Mouse (Mus musculus): ENCODE data around the gene Ralgapa2. TPM values are rescaled to one million over a fixed set of nuclear protein-coding genes. Genes with fewer than 3 reads are reported as not detected.
A peak's percentile ranks its signal among the peaks of the same experiment; 100 is the strongest.

Ralgapa2 gene
- polyA plus RNA-seq, 1 experiment from 2014 or later: 9.6 TPM

DNA sequence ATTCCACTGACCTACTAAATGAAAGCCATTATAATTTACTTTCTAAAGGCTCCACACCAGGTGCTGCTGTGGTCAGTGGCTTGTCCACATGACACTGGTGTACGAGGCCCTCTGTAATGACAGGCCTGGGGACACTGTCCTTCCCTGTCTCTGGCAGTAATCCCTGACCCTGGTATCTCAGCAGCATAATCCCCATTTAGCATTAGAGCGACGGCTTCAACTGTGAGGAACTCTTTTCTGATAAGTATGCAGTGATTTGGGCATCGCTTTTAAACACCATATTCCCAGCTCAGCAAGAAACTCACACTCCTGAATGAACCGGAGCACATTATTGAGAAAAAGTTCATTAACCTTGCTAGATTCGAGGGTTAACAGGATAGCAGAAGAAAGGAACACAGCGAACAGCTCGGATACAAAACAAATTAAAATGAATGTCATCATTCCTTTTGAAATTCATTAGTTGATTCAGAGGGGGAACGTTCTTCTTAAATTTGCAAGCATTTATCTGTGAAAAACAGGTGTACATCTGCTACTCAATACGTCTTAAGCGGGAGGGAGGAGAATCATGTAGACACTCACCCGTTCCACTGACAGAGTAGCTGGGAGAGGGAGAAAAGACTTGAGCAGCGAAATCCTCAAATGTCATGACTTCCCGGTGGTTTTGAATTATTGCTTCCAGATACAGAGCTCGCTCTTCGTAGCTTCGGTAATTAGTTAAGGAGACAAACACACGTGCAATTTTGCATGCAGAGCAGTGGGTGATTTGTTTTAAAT, 252.2 kb downstream of the Ralgapa2 start:
- no peak overlapping the region for H3K27ac ChIP-seq (ENCODE audit: low read length)
- no peaks in the 10 kb centered on the region for H3K4me1 ChIP-seq (ENCODE audit: control insufficient read depth, insufficient read depth, low read length)
- peak overlapping the region; percentile 40; the same call in 1 of the 2 replicates for H3K9ac ChIP-seq (ENCODE audit: low read length)
- no peak overlapping the region for H3K4me3 ChIP-seq (replicated peaks; ENCODE audit: low read length)
- no peaks in the 10 kb centered on the region for H3K36me3 ChIP-seq (ENCODE audit: control insufficient read depth, insufficient read depth, low read length)
- no peak overlapping the region for H3K4me2 ChIP-seq (ENCODE audit: low read depth, low read length)
- H3K9me3 ChIP-seq (replicated peaks; ENCODE audit: control insufficient read depth, low read length): no peaks in the 10 kb centered on the region
- 54% methylated on average over 18 of the region's 18 CpGs for WGBS
- no peaks in the 10 kb centered on the region for H3K27me3 ChIP-seq (ENCODE audit: control insufficient read depth, insufficient read depth, low read length)
- no peak for ATAC-seq (ENCODE audit: insufficient read depth, low FRiP score)

DNA sequence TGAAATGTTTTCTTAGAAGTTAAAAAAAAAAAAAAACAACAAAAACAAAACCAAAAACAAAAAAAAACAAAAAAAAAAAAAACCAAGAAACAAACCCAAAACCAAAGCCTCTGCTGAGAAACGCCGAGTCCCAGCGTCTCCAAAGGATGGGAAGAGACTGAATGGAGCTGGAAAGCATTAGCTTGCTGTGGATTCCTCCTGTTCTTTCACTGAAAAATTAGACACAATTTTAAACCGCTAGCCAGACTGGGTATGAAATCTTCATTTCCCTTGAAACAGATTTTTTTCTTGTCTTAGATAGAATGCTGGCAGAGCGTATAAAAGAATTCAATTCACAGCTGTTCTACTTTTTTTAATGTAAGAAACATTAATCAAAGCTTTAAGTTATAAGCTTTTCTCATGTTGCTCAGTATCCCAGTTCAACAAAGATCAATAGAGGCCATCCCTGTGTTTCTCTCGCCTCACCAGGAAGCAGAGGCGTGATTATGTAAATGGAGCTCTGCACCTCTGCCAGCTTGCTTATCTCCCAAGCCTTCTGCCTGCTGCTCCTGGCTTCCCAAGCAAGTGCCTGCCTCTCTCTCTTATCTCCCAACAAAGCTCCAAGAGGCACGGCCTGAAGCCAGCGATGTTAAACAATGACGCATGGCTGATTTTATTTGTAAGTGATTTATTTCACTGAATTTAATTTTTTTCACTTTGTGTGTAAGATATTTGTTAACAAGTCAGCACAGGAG, 253.2 kb downstream of the Ralgapa2 start:
- Histone ChIP-seq H3K4me1 (ENCODE audit: control insufficient read depth, insufficient read depth, low read length) (no peaks in the 10 kb centered on the region), H3K36me3 (ENCODE audit: control insufficient read depth, insufficient read depth, low read length) (no peaks in the 10 kb centered on the region), H3K9me3 (replicated peaks; ENCODE audit: control insufficient read depth, low read length) (no peaks in the 10 kb centered on the region), H3K27ac (ENCODE audit: low read length) (no peak overlapping the region), H3K9ac (ENCODE audit: low read length) (no peak overlapping the region), H3K4me2 (ENCODE audit: low read depth, low read length) (no peak overlapping the region), H3K4me3 (replicated peaks; ENCODE audit: low read length) (no peak overlapping the region), H3K27me3 (ENCODE audit: control insufficient read depth, insufficient read depth, low read length) (no peaks in the 10 kb centered on the region)
- 38% methylated on average over 10 of the region's 10 CpGs for WGBS
- peak; percentile 64; the same call in 1 of the 2 replicates for ATAC-seq (ENCODE audit: insufficient read depth, low FRiP score)

DNA sequence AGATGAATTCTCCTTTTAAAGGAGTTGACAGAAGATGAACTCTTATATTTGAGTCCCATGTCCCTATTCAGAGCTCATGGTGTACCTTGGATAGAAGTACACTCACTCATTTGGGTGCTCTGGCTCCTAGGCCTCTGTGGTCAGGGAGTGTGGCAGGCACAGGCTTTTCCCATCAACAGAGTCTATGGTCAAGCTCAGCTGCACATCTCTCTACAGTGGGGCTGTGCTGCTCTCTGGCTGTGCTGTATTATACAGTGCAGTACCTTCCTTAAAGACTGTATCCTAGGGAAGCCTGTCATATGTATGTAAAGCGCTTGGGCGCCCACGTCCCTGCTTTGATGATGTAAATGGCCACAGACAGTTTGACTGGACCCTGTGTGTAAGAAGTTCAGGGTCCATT, 254.5 kb downstream of the Ralgapa2 start:
- no peak overlapping the region for H3K27ac ChIP-seq (ENCODE audit: low read length)
- no peaks in the 10 kb centered on the region for H3K27me3 ChIP-seq (ENCODE audit: control insufficient read depth, insufficient read depth, low read length)
- H3K4me2 ChIP-seq (ENCODE audit: low read depth, low read length): no peak overlapping the region
- H3K9me3 ChIP-seq (replicated peaks; ENCODE audit: control insufficient read depth, low read length): no peaks in the 10 kb centered on the region
- H3K4me1 ChIP-seq (ENCODE audit: control insufficient read depth, insufficient read depth, low read length): no peaks in the 10 kb centered on the region
- H3K36me3 ChIP-seq (ENCODE audit: control insufficient read depth, insufficient read depth, low read length): no peaks in the 10 kb centered on the region
- no peak overlapping the region for H3K9ac ChIP-seq (ENCODE audit: low read length)
- no peak for ATAC-seq (ENCODE audit: insufficient read depth, low FRiP score)
- H3K4me3 ChIP-seq (replicated peaks; ENCODE audit: low read length): no peak overlapping the region
- WGBS: 86% methylated on average over 3 of the region's 3 CpGs

DNA sequence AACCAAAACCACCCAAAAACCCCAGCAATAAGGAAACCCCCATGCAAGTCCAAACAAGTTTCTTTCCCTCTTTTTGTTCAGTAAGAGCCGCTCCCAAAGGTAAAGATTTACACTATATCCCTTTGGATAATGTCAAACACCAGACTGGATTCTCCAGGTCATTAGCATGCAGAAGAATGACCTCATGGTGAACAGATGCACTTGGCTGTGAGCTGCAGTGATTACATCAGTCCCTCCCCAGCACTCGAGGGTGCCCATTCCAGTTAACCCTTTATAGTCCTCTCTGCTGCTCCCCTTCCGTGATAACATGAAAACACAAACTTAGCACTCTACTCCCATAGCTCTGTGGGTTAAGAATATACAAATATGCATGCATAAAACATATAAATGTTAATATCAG, 255.1 kb downstream of the Ralgapa2 start:
- H3K27ac ChIP-seq (ENCODE audit: low read length): no peak overlapping the region
- no peak overlapping the region for H3K9ac ChIP-seq (ENCODE audit: low read length)
- 31% methylated on average over 3 of the region's 3 CpGs for WGBS
- no peaks in the 10 kb centered on the region for H3K4me1 ChIP-seq (ENCODE audit: control insufficient read depth, insufficient read depth, low read length)
- ATAC-seq (ENCODE audit: insufficient read depth, low FRiP score): peak; percentile 75; the same call in 1 of the 2 replicates
- no peaks in the 10 kb centered on the region for H3K27me3 ChIP-seq (ENCODE audit: control insufficient read depth, insufficient read depth, low read length)
- no peaks in the 10 kb centered on the region for H3K36me3 ChIP-seq (ENCODE audit: control insufficient read depth, insufficient read depth, low read length)
- H3K4me3 ChIP-seq (replicated peaks; ENCODE audit: low read length): no peak overlapping the region
- no peak overlapping the region for H3K4me2 ChIP-seq (ENCODE audit: low read depth, low read length)
- H3K9me3 ChIP-seq (replicated peaks; ENCODE audit: control insufficient read depth, low read length): no peaks in the 10 kb centered on the region

DNA sequence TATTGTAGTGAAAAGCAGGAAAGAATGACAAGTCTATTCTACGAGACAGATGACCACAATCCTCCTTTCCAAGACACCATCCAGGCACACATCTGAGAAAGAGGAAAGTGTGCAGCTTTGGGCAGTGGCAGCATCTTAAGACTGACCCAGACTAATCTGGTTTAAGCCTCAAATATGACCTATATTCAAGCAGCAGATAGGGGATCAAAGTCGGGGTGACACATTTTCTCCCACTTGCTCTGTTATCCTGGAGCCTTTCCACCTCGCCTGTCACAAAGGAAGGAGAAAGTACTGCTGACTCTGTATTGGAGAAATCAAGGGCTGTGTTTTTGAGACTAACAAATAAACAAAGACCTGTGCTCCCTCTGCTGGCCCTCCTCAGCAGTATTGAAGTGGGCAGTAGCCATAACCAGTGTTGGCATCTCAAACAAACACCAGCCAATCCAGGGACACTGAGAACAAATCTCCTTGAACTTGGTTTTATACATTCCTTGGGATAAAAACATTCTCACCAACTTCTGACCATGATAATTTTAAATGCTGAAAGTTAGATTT, 255.7 kb downstream of the Ralgapa2 start:
- H3K9ac ChIP-seq (ENCODE audit: low read length): no peak overlapping the region
- H3K4me1 ChIP-seq (ENCODE audit: control insufficient read depth, insufficient read depth, low read length): no peaks in the 10 kb centered on the region
- no peaks in the 10 kb centered on the region for H3K9me3 ChIP-seq (replicated peaks; ENCODE audit: control insufficient read depth, low read length)
- H3K36me3 ChIP-seq (ENCODE audit: control insufficient read depth, insufficient read depth, low read length): no peaks in the 10 kb centered on the region
- no peak overlapping the region for H3K4me3 ChIP-seq (replicated peaks; ENCODE audit: low read length)
- no peak overlapping the region for H3K4me2 ChIP-seq (ENCODE audit: low read depth, low read length)
- H3K27ac ChIP-seq (ENCODE audit: low read length): no peak overlapping the region
- 64% methylated on average over 3 of the region's 3 CpGs for WGBS
- H3K27me3 ChIP-seq (ENCODE audit: control insufficient read depth, insufficient read depth, low read length): no peaks in the 10 kb centered on the region
- no peak for ATAC-seq (ENCODE audit: insufficient read depth, low FRiP score)

DNA sequence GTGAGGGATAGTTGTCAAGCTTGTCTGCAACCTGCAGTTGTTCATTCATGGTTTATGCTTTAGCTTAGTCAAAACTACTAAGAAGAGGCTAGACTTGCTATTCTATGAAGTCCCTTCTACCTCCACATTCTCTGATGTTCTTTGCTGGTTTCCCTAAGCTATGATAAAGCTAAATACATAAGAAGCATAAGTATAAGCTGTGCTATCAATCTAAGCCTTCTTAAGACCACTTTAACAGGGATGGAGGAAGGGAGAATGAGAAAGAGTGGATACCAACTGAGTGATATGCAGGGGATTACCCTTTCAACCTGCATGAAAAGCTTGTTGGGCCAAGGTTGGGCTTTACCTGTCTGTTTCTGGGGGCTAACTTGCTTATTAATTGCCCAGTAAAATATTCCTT, 256.5 kb downstream of the Ralgapa2 start:
- H3K4me1 ChIP-seq (ENCODE audit: control insufficient read depth, insufficient read depth, low read length): no peaks in the 10 kb centered on the region
- H3K36me3 ChIP-seq (ENCODE audit: control insufficient read depth, insufficient read depth, low read length): no peaks in the 10 kb centered on the region
- H3K4me2 ChIP-seq (ENCODE audit: low read depth, low read length): no peak overlapping the region
- no peak for ATAC-seq (ENCODE audit: insufficient read depth, low FRiP score)
- no peak overlapping the region for H3K9ac ChIP-seq (ENCODE audit: low read length)
- H3K4me3 ChIP-seq (replicated peaks; ENCODE audit: low read length): no peak overlapping the region
- H3K27me3 ChIP-seq (ENCODE audit: control insufficient read depth, insufficient read depth, low read length): no peaks in the 10 kb centered on the region
- H3K27ac ChIP-seq (ENCODE audit: low read length): no peak overlapping the region
- H3K9me3 ChIP-seq (replicated peaks; ENCODE audit: control insufficient read depth, low read length): no peaks in the 10 kb centered on the region

DNA sequence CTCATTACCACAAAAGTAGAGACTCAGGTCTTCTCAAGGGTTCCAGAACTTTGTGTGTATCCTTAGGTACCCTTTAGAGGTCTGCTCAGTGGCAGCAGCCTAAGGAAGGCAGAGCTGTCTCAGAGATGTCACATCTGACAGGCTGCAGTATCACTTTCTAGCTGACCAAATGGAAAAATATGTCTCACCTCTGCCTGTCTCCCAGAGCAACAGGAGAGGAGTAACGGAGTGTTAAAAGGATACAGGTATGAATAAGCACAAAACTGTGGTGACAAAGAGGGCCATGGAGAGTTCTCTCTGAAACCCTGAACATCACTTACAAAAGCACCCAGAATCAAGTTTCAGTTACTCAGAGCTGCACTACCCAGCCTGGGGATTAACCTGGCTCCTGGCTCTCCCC, 257.8 kb downstream of the Ralgapa2 start:
- H3K27me3 ChIP-seq (ENCODE audit: control insufficient read depth, insufficient read depth, low read length): no peaks in the 10 kb centered on the region
- WGBS: 80% methylated on average over 1 of the region's 1 CpGs
- H3K27ac ChIP-seq (ENCODE audit: low read length): no peak overlapping the region
- no peak overlapping the region for H3K4me3 ChIP-seq (replicated peaks; ENCODE audit: low read length)
- no peaks in the 10 kb centered on the region for H3K36me3 ChIP-seq (ENCODE audit: control insufficient read depth, insufficient read depth, low read length)
- H3K9me3 ChIP-seq (replicated peaks; ENCODE audit: control insufficient read depth, low read length): no peaks in the 10 kb centered on the region
- H3K4me1 ChIP-seq (ENCODE audit: control insufficient read depth, insufficient read depth, low read length): no peaks in the 10 kb centered on the region
- H3K4me2 ChIP-seq (ENCODE audit: low read depth, low read length): no peak overlapping the region
- H3K9ac ChIP-seq (ENCODE audit: low read length): no peak overlapping the region
- no peak for ATAC-seq (ENCODE audit: insufficient read depth, low FRiP score)

DNA sequence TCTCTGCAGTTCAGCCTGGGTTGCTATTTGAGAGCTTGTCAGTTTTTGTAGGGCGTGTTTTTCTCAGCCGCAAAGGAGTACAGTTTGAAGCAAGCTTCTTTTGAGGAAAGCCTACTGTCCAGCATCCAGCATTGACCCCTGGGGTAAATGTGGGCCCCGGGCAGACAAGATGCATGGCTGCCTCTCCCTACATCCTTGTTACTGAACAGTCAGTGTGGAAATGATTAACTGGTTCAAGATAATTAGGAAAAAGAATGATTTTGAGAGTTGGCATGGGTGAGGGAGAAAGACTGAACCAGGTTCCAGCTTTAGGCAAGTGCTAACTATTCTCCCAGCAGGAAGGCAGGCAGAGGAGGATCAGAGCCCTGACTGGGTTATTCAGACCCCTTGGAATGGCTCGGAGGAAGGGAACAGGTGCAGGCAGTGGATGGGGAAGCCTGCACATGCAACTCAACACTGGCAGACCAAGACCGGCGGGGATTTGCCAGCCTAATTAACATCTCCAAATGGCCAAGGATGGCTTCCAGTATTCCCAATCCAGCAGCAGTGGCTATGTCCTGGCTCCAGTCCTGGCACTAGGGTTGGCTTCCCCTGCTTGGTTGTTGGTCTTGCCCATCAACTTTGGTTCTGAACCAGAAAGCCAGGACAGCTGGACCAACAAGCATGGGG, 261.8 kb downstream of the Ralgapa2 start:
- Histone ChIP-seq H3K27me3 (ENCODE audit: control insufficient read depth, insufficient read depth, low read length) (no peaks in the 10 kb centered on the region), H3K4me2 (ENCODE audit: low read depth, low read length) (no peak overlapping the region), H3K9me3 (replicated peaks; ENCODE audit: control insufficient read depth, low read length) (no peaks in the 10 kb centered on the region), H3K27ac (ENCODE audit: low read length) (no peak overlapping the region), H3K4me1 (ENCODE audit: control insufficient read depth, insufficient read depth, low read length) (no peaks in the 10 kb centered on the region), H3K4me3 (replicated peaks; ENCODE audit: low read length) (no peak overlapping the region), H3K36me3 (ENCODE audit: control insufficient read depth, insufficient read depth, low read length) (no peaks in the 10 kb centered on the region), H3K9ac (ENCODE audit: low read length) (no peak overlapping the region)
- ATAC-seq (ENCODE audit: insufficient read depth, low FRiP score): no peak
- 82% methylated on average over 6 of the region's 6 CpGs for WGBS

DNA sequence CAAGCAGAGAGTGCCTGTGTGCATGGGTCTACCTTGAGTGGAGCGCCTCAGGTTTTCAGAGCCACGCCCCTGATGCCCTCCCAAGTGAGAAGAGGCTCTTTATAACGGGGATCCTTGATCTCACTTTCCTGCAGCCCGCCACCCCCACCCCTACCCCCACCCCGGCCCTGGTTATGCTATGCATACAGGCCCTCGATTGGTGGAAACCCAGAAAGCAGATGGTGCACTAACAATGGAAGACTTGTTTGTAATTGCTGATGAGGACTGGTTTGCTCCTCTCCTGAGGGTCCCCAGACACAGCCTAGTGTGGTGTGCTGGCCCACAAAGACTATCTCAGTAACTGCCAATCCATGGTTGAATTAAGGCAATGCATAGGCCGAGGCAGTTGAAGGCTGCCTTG, 263.1 kb downstream of the Ralgapa2 start:
- Histone ChIP-seq H3K4me1 (ENCODE audit: control insufficient read depth, insufficient read depth, low read length) (no peaks in the 10 kb centered on the region), H3K4me3 (replicated peaks; ENCODE audit: low read length) (no peak overlapping the region), H3K27ac (ENCODE audit: low read length) (no peak overlapping the region), H3K4me2 (ENCODE audit: low read depth, low read length) (no peak overlapping the region), H3K36me3 (ENCODE audit: control insufficient read depth, insufficient read depth, low read length) (no peaks in the 10 kb centered on the region), H3K9me3 (replicated peaks; ENCODE audit: control insufficient read depth, low read length) (no peaks in the 10 kb centered on the region), H3K9ac (ENCODE audit: low read length) (no peak overlapping the region), H3K27me3 (ENCODE audit: control insufficient read depth, insufficient read depth, low read length) (no peaks in the 10 kb centered on the region)
- 82% methylated on average over 7 of the region's 7 CpGs for WGBS
- 0 out of 2 replicates have a peak, but pooled peaks have one; percentile 15 for ATAC-seq (ENCODE audit: insufficient read depth, low FRiP score)
